Mouse (Mus musculus) liver, postnatal 0 days (tissue): Measurements from ENCODE around the gene Ninj2. TPM values are rescaled to one million over a fixed set of nuclear protein-coding genes. Genes with fewer than 3 reads are reported as not detected.

Experiments used
- ATAC-seq: fragments of 200-750 bp; cut with Nextera tagmentation; 2 replicates; pipeline ENCODE4 v1.8.0; 2017; ENCODE audit warnings: mild to moderate bottlenecking, moderate library complexity
- DNase-seq: peaks from one replicate; pipeline ENCODE4 v3.0.0-alpha.2; 2016
- H3K27ac ChIP-seq: fragments of 300-500 bp; sonication (generic); 2 replicates; pipeline ENCODE4 v1.5.1; 2014; ENCODE audit warnings: antibody characterized with exemption, moderate library complexity, mild to moderate bottlenecking, low read depth
- H3K27me3 ChIP-seq: fragments of 300-500 bp; sonication (generic); 2 replicates; pipeline ENCODE4 v1.6.1; 2014; ENCODE audit warnings: low read length, control low read depth, mixed read lengths; ENCODE audit not compliant: insufficient read depth
- H3K36me3 ChIP-seq: fragments of 300-500 bp; sonication (generic); replicated peaks from 2 replicates; pipeline ENCODE4 v1.6.1; 2014; ENCODE audit warnings: mild to moderate bottlenecking, control low read depth, low read length, moderate library complexity, mixed read lengths; ENCODE audit not compliant: insufficient read depth
- H3K4me1 ChIP-seq: fragments of 300-500 bp; sonication (generic); 2 replicates; pipeline ENCODE4 v1.6.1; 2014; ENCODE audit warnings: antibody characterized with exemption, mild to moderate bottlenecking, control low read depth; ENCODE audit not compliant: insufficient read depth
- H3K4me2 ChIP-seq: fragments of 300-500 bp; sonication (generic); 2 replicates; pipeline ENCODE4 v1.6.1; 2014; ENCODE audit warnings: low read depth, mild to moderate bottlenecking, low read length, moderate library complexity, mixed read lengths
- H3K4me3 ChIP-seq: fragments of 300-500 bp; sonication (generic); 2 replicates; pipeline ENCODE4 v1.5.1; 2014; ENCODE audit warnings: low read depth, low read length
- H3K9ac ChIP-seq: fragments of 300-500 bp; sonication (generic); replicated peaks from 2 replicates; pipeline ENCODE4 v1.6.1; 2014; ENCODE audit warnings: mild to moderate bottlenecking, moderate library complexity
- H3K9me3 ChIP-seq: fragments of 300-500 bp; sonication (generic); 2 replicates; pipeline ENCODE4 v1.6.1; 2016; ENCODE audit warnings: mild to moderate bottlenecking, control low read depth, low read length, mixed read lengths
- CTCF ChIP-seq: sonication (generic); IDR thresholded peaks from 2 replicates; pipeline ENCODE4 v1.5.1; 2016; ENCODE audit warnings: antibody characterized with exemption, low read depth
- EP300 ChIP-seq: IDR thresholded peaks from 2 replicates; pipeline ENCODE4 v1.6.1; 2016; ENCODE audit warnings: antibody characterized with exemption, low read depth, mild to moderate bottlenecking
- WGBS: fragments of 180-500 bp; shearing (Covaris S2); extraction: QIAGEN DNeasy Blood & Tissue Kit; methylation state at CpG from one replicate; pipeline ENCODE4 v1.1.7; 2014; ENCODE audit not compliant: insufficient replicate concordance; 5-methylcytosine and 5-hydroxymethylcytosine counted together
- polyA plus RNA-seq: library from polyadenylated mRNA; unstranded; fragments of >200 nt; fragmentation: Nextera tagmentation; extraction: Ambion mirVana; gene quantifications from 2 replicates; pipeline ENCODE4 v1.2.1, GENCODE M21; 2015

The Ninj2 gene
- polyA plus RNA-seq, 1 experiment from 2014 or later = 0.31 TPM

DNA sequence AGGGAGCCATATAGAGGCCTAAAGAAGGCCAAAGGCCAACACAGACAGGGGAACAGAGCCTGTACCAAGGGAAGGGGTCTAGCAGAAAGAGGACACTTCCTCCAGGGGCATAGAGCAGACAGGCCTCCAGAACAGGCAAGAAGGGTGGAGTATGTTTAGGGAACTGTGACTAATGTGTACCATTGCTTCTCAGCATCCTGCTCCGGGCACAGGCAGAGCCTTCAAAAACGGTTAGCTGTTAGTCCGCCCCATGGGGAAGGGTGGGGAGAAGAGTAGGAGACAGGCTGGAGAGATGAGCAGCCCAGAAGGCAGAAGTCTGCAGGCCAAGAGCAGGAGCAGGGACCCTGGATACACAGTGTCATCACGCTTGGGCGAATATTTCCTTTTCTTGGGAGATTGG, 96.1 kb downstream of the Ninj2 start:
- Histone ChIP-seq H3K9me3 (no peaks in the 10 kb centered on the region), H3K36me3 (no peaks in the 10 kb centered on the region), H3K27me3 (no peaks in the 10 kb centered on the region), H3K9ac (no peak overlapping the region), H3K4me2 (no peak overlapping the region), H3K27ac (no peak overlapping the region), H3K4me1 (peaks cover 61% of the 10 kb centered on the region), H3K4me3 (no peak overlapping the region)
- DNase-seq (no peak), ATAC-seq (no peak)
- TF ChIP-seq CTCF (no peak), EP300 (no peak)
- WGBS = 87% methylated on average over 5 of the region's 5 CpGs

DNA sequence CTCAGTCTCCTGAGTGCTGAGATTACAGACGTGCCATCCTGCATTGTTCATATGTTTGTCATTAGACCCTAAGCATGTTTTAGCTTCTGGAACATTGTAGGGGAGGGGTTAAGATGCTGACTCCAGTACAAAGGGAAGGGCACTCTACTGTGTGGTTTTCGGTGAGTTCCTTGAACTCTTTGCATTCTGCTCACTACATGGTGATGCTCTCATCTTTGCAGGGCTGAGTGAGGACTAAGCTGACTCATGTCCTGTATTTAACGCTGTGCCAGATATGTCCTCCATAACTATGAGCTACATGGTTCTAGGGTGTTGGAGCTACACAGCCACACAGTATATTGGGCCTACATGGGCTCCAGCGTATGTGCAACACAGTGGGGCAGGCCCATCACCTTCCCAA, 97.2 kb downstream of the Ninj2 start:
- no peak overlapping the region for H3K4me2 ChIP-seq
- 75% methylated on average over 4 of the region's 4 CpGs for WGBS
- no peak for DNase-seq
- peaks cover 61% of the 10 kb centered on the region for H3K4me1 ChIP-seq
- H3K9ac ChIP-seq = no peak overlapping the region
- no peaks in the 10 kb centered on the region for H3K36me3 ChIP-seq
- H3K9me3 ChIP-seq = no peaks in the 10 kb centered on the region
- no peak overlapping the region for H3K4me3 ChIP-seq
- no peak for ATAC-seq
- no peaks in the 10 kb centered on the region for H3K27me3 ChIP-seq
- no peak overlapping the region for H3K27ac ChIP-seq
- TF ChIP-seq EP300 (no peak), CTCF (no peak)

DNA sequence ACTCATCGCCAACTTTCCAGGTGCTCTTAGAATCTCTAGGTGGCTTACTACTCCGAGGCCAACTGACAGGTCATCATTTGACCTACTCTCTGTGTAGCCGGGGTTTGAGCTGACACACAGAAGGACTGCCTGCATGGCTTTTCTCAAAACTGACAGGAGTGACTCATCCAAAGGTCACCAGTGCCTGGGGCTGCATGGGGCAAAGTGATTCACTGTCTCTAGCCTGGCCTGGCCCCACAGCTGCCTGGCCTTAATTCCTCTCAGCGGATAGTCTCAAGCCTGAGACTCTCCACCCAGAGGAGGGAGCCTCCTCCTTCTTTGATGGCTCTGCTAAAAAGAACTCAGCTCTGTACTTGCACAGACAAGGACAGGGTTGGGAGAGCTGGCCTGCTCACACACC, 97.8 kb downstream of the Ninj2 start:
- no peak for TF ChIP-seq EP300
- TF ChIP-seq CTCF = no peak
- WGBS = 65% methylated on average over 4 of the region's 4 CpGs
- Histone ChIP-seq H3K27me3 (no peaks in the 10 kb centered on the region), H3K4me1 (peaks cover 59% of the 10 kb centered on the region), H3K27ac (no peak overlapping the region), H3K9ac (no peak overlapping the region), H3K4me2 (no peak overlapping the region), H3K4me3 (no peak overlapping the region), H3K36me3 (no peaks in the 10 kb centered on the region), H3K9me3 (no peaks in the 10 kb centered on the region)
- ATAC-seq = peak; percentile 14; the same call in 1 of the 2 replicates
- peak; percentile 26 for DNase-seq

DNA sequence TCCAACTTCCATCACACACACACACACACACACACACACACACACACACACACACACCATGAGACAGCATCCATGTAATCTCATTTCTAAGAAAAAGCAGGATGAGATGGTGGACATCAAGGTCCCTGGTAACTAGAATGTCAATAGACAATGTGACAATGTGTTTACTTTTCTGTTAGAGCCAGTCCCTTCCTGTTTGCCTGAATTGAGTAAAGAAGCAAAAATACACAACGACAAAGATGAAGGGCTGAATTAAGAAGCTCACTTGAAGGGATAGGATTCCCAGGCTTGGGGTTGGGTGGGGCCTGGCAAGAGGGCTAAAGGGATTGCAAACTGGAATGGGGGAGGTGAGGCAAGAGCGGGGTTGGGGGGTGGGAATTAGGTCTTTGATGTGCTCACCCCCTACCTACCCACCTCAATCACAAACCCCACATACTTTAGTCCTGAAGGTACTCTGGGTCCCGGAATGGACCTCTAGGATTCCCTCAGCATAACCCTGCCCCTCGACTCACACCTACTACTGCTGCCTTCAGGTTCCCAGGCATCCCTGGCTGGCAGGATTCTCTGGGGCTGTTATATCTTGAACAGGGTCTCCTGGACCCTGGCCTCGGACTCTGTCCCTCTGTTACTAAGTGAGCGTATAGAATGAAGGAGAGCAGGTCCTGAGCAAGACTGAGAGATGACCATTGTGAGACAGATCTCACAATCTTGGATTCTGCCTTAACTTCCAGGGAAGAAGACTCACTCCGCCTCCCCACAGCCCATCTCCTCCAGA, 98.4 kb downstream of the Ninj2 start:
- DNase-seq (no peak), ATAC-seq (0 out of 2 replicates have a peak, but pooled peaks have one; percentile 12)
- Histone ChIP-seq H3K4me3 (no peak overlapping the region), H3K9me3 (no peaks in the 10 kb centered on the region), H3K27ac (0 out of 2 replicates have a peak overlapping the region, but pooled peaks have one; percentile 18), H3K4me1 (peaks cover 53% of the 10 kb centered on the region), H3K4me2 (peak overlapping the region; percentile 40), H3K9ac (no peak overlapping the region), H3K36me3 (no peaks in the 10 kb centered on the region), H3K27me3 (no peaks in the 10 kb centered on the region)
- 57% methylated on average over 7 of the region's 7 CpGs for whole genome bisulfite sequencing
- TF ChIP-seq CTCF (no peak), EP300 (no peak)

DNA sequence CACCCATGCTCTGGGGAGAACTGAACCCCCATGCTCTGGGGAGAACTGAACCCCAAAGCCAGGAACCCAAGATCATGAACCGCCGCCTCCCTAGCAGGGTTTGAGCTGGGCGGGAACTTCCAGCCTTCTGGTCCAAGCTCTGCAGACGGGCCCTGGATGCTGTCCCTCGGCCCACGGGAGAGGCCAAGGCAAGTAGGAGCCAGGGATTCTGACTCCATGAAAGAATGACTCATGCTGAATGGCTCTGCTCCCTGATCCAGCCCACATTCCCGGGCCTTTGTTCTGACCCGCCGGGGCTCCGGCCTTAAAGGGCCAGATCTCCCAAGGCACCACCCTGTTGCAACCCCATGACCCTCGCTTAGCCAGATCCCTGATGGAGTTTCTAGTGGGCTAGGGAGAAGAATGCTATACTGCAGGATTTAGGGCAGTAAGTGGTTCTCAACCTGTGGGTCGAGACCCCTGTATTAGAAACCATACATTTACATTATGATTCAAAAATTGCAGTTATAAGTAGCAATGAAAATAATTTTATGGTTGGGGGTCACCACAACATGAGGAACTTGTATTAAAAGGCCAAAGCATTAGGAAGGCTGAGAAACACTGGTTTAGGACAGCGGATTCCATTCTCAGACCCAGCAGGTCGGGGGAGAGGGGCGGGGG, 99.2 kb downstream of the Ninj2 start:
- peak; percentile 34 for ATAC-seq
- peaks cover 47% of the 10 kb centered on the region for H3K4me1 ChIP-seq
- DNase-seq = peak; percentile 59
- no peaks in the 10 kb centered on the region for H3K36me3 ChIP-seq
- H3K27me3 ChIP-seq = no peaks in the 10 kb centered on the region
- no peak overlapping the region; the same call in 1 of the 2 replicates for H3K9ac ChIP-seq
- TF ChIP-seq EP300 = no peak
- no peak for TF ChIP-seq CTCF
- H3K9me3 ChIP-seq = no peaks in the 10 kb centered on the region
- no peak overlapping the region for H3K4me3 ChIP-seq
- no peak overlapping the region for H3K27ac ChIP-seq
- H3K4me2 ChIP-seq = peak overlapping the region; percentile 40
- WGBS = 56% methylated on average over 15 of the region's 15 CpGs

DNA sequence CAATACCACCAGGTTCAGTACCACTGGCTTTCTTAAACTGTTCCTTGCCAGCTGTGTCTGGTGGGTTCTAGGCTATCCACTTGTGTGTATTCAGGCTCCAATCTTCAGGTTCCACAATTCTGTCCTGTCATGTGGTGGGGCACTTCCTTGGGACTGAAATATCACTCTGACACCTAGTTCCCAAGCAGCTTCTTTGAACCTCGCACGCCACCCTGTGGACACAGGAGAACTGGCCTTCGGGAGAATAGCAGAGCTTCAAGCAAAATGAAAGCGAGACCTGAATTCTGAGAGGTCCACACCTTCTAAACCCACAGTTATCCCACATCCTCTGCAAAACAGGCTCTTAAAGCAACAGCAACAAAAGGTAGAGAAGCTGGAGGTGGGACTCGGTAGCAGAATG, 100.0 kb downstream of the Ninj2 start:
- TF ChIP-seq CTCF = peak; percentile 99
- peak; percentile 26; the same call in 1 of the 2 replicates for TF ChIP-seq EP300
- 7% methylated on average over 5 of the region's 5 CpGs for WGBS
- no peak overlapping the region for H3K27ac ChIP-seq
- no peaks in the 10 kb centered on the region for H3K36me3 ChIP-seq
- no peaks in the 10 kb centered on the region for H3K9me3 ChIP-seq
- H3K27me3 ChIP-seq = no peaks in the 10 kb centered on the region
- H3K4me3 ChIP-seq = no peak overlapping the region
- H3K9ac ChIP-seq = no peak overlapping the region; the same call in 1 of the 2 replicates
- DNase-seq = peak; percentile 90
- H3K4me2 ChIP-seq = 0 out of 2 replicates have a peak overlapping the region, but pooled peaks have one; percentile 29
- ATAC-seq = peak; percentile 68
- peaks cover 38% of the 10 kb centered on the region for H3K4me1 ChIP-seq
